Mouse (Mus musculus) neural tube, embryonic 13.5 days (tissue): ENCODE results near the gene Zbtb37. TPM values are rescaled to one million over a fixed set of nuclear protein-coding genes. Genes with fewer than 3 reads are reported as not detected.
"Not testable (repeated sequence)": the region's sequence is repeated elsewhere in the genome, so short reads cannot be mapped to it uniquely, and the experiment has no call there.

Experiments used
- ATAC-seq: fragments of 200-750 bp; cut with Nextera tagmentation; 2 replicates; pipeline ENCODE4 v1.8.0; 2017; ENCODE audit warnings: low read depth, mild to moderate bottlenecking, moderate TSS enrichment, moderate library complexity
- H3K27ac ChIP-seq: fragments of 300-500 bp; sonication (generic); replicated peaks from 2 replicates; pipeline ENCODE4 v1.5.1; 2015; ENCODE audit warnings: moderate library complexity, mild to moderate bottlenecking, inconsistent platforms
- H3K27me3 ChIP-seq: fragments of 300-500 bp; sonication (generic); 2 replicates; pipeline ENCODE4 v1.6.1; 2015; ENCODE audit warnings: mild to moderate bottlenecking, inconsistent platforms
- H3K36me3 ChIP-seq: fragments of 300-500 bp; sonication (generic); 2 replicates; pipeline ENCODE4 v1.6.1; 2015; ENCODE audit warnings: mild to moderate bottlenecking, inconsistent platforms
- H3K4me1 ChIP-seq: fragments of 300-500 bp; sonication (generic); replicated peaks from 2 replicates; pipeline ENCODE4 v1.6.1; 2015; ENCODE audit warnings: inconsistent platforms
- H3K4me2 ChIP-seq: fragments of 300-500 bp; sonication (generic); 2 replicates; pipeline ENCODE4 v1.6.1; 2015; ENCODE audit warnings: inconsistent platforms, mild to moderate bottlenecking, moderate library complexity
- H3K4me3 ChIP-seq: fragments of 300-500 bp; sonication (generic); 2 replicates; pipeline ENCODE4 v1.5.1; 2015; ENCODE audit warnings: mild to moderate bottlenecking, inconsistent platforms
- H3K9ac ChIP-seq: fragments of 300-500 bp; sonication (generic); 2 replicates; pipeline ENCODE4 v1.6.1; 2015; ENCODE audit warnings: moderate library complexity, mild to moderate bottlenecking, inconsistent platforms
- H3K9me3 ChIP-seq: fragments of 300-500 bp; sonication (generic); 2 replicates; pipeline ENCODE4 v1.6.1; 2016; ENCODE audit warnings: inconsistent platforms
- WGBS: fragments of 180-500 bp; shearing (Covaris S2); methylation state at CpG from one replicate; pipeline ENCODE4 v1.1.7; 2015; 5-methylcytosine and 5-hydroxymethylcytosine counted together
- polyA plus RNA-seq: library from polyadenylated mRNA; unstranded; fragments of >200 nt; fragmentation: Nextera tagmentation; extraction: Ambion mirVana; gene quantifications from 2 replicates; pipeline ENCODE4 v1.2.1, GENCODE M21; 2015

The Zbtb37 gene
- polyA plus RNA-seq, 1 experiment from 2014 or later = 12.3 TPM

DNA sequence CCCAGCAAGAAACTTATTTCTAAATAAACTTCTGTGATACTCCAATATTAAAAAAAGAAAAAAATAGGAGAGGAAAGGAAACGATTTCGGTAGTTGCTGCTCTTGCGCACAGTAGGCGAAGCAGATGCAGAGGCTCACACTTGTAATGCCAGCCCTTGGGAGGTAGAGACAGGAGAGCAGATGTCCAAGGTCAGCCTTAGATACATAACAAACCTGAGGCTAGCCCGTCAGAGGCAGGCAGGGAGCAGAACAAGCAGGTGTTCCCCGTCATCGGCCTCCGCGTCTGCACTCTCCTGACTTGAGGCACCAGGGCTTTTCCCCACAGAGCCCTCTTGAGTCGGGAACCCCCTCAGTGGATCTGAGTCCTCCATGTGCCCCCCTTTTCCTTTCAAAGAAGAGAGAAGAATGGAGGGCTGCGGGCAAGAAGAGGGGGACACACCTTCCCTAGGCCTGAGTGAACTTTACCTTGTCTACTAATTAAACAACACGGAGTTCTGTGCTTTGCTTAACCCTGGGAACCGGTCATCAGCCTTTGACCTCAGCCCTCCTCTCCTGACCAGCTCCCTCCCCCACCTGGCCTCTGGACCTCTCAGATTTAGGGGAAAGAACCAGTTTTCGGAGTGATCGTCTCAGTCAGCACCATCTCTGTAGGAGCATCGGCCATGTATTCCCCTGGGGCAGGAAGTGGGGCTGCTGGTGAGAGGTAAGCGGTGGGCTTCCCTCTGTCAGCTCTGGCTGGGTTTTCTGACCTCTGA is 47.6 kb downstream of the Zbtb37 start:
- WGBS = 92% methylated on average over 17 of the region's 17 CpGs
- Histone ChIP-seq H3K36me3 (no peaks in the 10 kb centered on the region), H3K4me1 (no peaks in the 10 kb centered on the region), H3K27ac (no peak overlapping the region), H3K27me3 (no peaks in the 10 kb centered on the region), H3K9ac (no peak overlapping the region), H3K4me3 (no peak overlapping the region), H3K9me3 (no peaks in the 10 kb centered on the region), H3K4me2 (no peak overlapping the region)
- no peak for ATAC-seq

- Histone ChIP-seq H3K27ac (no peak overlapping the region), H3K36me3 (no peaks in the 10 kb centered on the region), H3K4me1 (no peaks in the 10 kb centered on the region), H3K27me3 (no peaks in the 10 kb centered on the region), H3K9me3 (no peaks in the 10 kb centered on the region), H3K4me3 (no peak overlapping the region), H3K9ac (no peak overlapping the region), H3K4me2 (no peak overlapping the region)
- WGBS = 91% methylated on average over 6 of the region's 6 CpGs
- ATAC-seq = no peak
Measured at GRCm38 (mm10) chr1:160985477-160985876, 49.2 kb downstream of the Zbtb37 start.

- H3K36me3 ChIP-seq, ATAC-seq, H3K9me3 ChIP-seq, H3K27ac ChIP-seq, H3K27me3 ChIP-seq, H3K4me2 ChIP-seq, H3K9ac ChIP-seq, H3K4me1 ChIP-seq, H3K4me3 ChIP-seq: not testable (repeated sequence)
- WGBS = 71% methylated on average over 1 of the region's 1 CpGs
Measured at GRCm38 (mm10) chr1:160984731-160985130, 49.9 kb downstream of the Zbtb37 start.

- no peaks in the 10 kb centered on the region for H3K9me3 ChIP-seq
- H3K36me3 ChIP-seq = no peaks in the 10 kb centered on the region
- H3K4me2 ChIP-seq = no peak overlapping the region
- WGBS = 88% methylated on average over 3 of the region's 3 CpGs
- no peak overlapping the region for H3K9ac ChIP-seq
- ATAC-seq = no peak
- no peak overlapping the region for H3K27ac ChIP-seq
- no peaks in the 10 kb centered on the region for H3K4me1 ChIP-seq
- no peak overlapping the region for H3K4me3 ChIP-seq
- no peaks in the 10 kb centered on the region for H3K27me3 ChIP-seq
Measured at GRCm38 (mm10) chr1:160982887-160983286, 51.8 kb downstream of the Zbtb37 start.

DNA sequence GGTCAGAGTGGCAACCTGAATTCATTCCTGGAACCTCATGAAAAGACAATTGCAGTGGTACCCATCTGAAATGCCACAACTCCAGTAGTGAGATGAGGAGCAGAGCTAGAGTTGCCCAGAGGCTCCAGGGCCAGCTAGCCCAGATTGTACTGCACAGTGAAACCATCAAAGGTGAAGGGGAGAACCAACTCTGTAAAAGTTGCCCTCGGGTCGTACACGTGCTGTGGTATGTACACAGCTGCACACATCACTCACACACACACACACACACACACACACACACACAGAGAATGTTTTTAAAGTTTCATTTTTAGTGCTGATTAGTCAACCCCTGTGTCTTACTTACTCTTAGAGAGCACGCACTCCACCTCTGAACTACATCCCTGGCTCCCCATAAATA is 53.3 kb downstream of the Zbtb37 start:
- H3K27ac ChIP-seq = no peak overlapping the region
- H3K9ac ChIP-seq = no peak overlapping the region
- H3K4me1 ChIP-seq = no peaks in the 10 kb centered on the region
- 0 out of 2 replicates have a peak, but pooled peaks cover 6% of the 10 kb centered on the region for H3K36me3 ChIP-seq
- no peaks in the 10 kb centered on the region for H3K9me3 ChIP-seq
- no peak overlapping the region for H3K4me3 ChIP-seq
- 93% methylated on average over 4 of the region's 4 CpGs for WGBS
- no peak overlapping the region for H3K4me2 ChIP-seq
- H3K27me3 ChIP-seq = no peaks in the 10 kb centered on the region
- ATAC-seq = no peak

- Histone ChIP-seq H3K27ac (no peak overlapping the region), H3K4me2 (no peak overlapping the region), H3K9ac (no peak overlapping the region), H3K9me3 (no peaks in the 10 kb centered on the region), H3K4me1 (no peaks in the 10 kb centered on the region), H3K36me3 (0 out of 2 replicates have a peak, but pooled peaks cover 10% of the 10 kb centered on the region), H3K27me3 (no peaks in the 10 kb centered on the region), H3K4me3 (no peak overlapping the region)
- 77% methylated on average over 8 of the region's 8 CpGs for WGBS
- no peak for ATAC-seq
Measured at GRCm38 (mm10) chr1:160980537-160981234, 54.0 kb downstream of the Zbtb37 start.

- no peak overlapping the region for H3K9ac ChIP-seq
- H3K4me1 ChIP-seq = no peaks in the 10 kb centered on the region
- ATAC-seq = no peak
- H3K4me3 ChIP-seq = no peak overlapping the region
- no peaks in the 10 kb centered on the region for H3K9me3 ChIP-seq
- H3K36me3 ChIP-seq = peaks cover 14% of the 10 kb centered on the region; the same call in 1 of the 2 replicates
- no peak overlapping the region for H3K27ac ChIP-seq
- H3K4me2 ChIP-seq = no peak overlapping the region
- WGBS = 81% methylated on average over 5 of the region's 5 CpGs
- H3K27me3 ChIP-seq = no peaks in the 10 kb centered on the region
Measured at GRCm38 (mm10) chr1:160980021-160980420, 54.6 kb downstream of the Zbtb37 start.

- no peaks in the 10 kb centered on the region for H3K27me3 ChIP-seq
- no peaks in the 10 kb centered on the region for H3K4me1 ChIP-seq
- H3K4me3 ChIP-seq = no peak within 1 kb of the TSS
- H3K36me3 ChIP-seq = peaks cover 20% of the 10 kb centered on the region; the same call in 1 of the 2 replicates
- H3K9me3 ChIP-seq = no peaks in the 10 kb centered on the region
- no peak within 1 kb of the TSS for H3K9ac ChIP-seq
- 92% methylated on average over 4 of the region's 4 CpGs for WGBS
- no peak for ATAC-seq
- H3K4me2 ChIP-seq = no peak within 1 kb of the TSS
- no peak within 1 kb of the TSS for H3K27ac ChIP-seq
Measured at GRCm38 (mm10) chr1:160978071-160978735, 56.4 kb downstream of the Zbtb37 start, which contains the start of gene Serpinc1. Gene Serpinc1, plus strand, starts transcription at chr1:160978585.

DNA sequence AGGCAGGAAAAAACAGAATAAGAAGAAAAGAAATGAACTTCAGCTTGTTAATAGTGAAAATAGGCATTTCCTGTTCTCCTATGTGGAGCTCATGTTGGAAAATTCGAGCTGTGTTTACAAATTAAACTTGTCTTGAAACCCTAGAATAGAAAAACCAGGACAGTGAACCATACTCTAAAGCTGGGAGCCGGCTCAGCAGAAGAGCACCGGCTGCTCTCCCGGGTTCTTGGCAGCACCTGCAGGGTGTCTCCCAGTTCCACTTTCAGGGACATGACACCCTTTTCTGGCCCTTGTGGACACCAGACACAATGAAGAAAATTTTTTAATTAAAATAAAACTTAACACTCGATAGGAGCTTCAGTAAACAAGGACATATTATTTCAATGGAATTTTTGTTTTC is 66.0 kb downstream of the Zbtb37 start:
- H3K36me3 ChIP-seq = peaks cover 70% of the 10 kb centered on the region
- ATAC-seq = no peak
- H3K4me1 ChIP-seq = no peaks in the 10 kb centered on the region
- no peak overlapping the region for H3K4me2 ChIP-seq
- H3K4me3 ChIP-seq = no peak overlapping the region
- no peaks in the 10 kb centered on the region for H3K9me3 ChIP-seq
- H3K9ac ChIP-seq = no peak overlapping the region
- 88% methylated on average over 5 of the region's 5 CpGs for WGBS
- no peaks in the 10 kb centered on the region for H3K27me3 ChIP-seq
- no peak overlapping the region for H3K27ac ChIP-seq

- 97% methylated on average over 1 of the region's 1 CpGs for WGBS
- peaks cover 78% of the 10 kb centered on the region for H3K36me3 ChIP-seq
- ATAC-seq = no peak
Measured at GRCm38 (mm10) chr1:160967268-160967667, 67.4 kb downstream of the Zbtb37 start.

GRCm38 (mm10) chr1:160963199-160963598 is 71.5 kb downstream of the Zbtb37 start:
- Histone ChIP-seq H3K4me2 (no peak overlapping the region), H3K4me1 (no peaks in the 10 kb centered on the region), H3K27ac (no peak overlapping the region), H3K27me3 (no peaks in the 10 kb centered on the region), H3K9me3 (no peaks in the 10 kb centered on the region), H3K4me3 (no peak overlapping the region), H3K36me3 (peaks cover 82% of the 10 kb centered on the region), H3K9ac (no peak overlapping the region)
- no peak for ATAC-seq
- WGBS = 89% methylated on average over 7 of the region's 7 CpGs

More at GRCm38 (mm10) chr1:160967268-160967667, 67.4 kb downstream of the Zbtb37 start:
- no peak overlapping the region for H3K4me2 ChIP-seq
- no peaks in the 10 kb centered on the region for H3K27me3 ChIP-seq
- H3K27ac ChIP-seq = no peak overlapping the region
- no peaks in the 10 kb centered on the region for H3K9me3 ChIP-seq
- H3K4me1 ChIP-seq = no peaks in the 10 kb centered on the region
- no peak overlapping the region for H3K4me3 ChIP-seq
- no peak overlapping the region for H3K9ac ChIP-seq
